23 mouse cellular contexts compared by ENCODE assay signal in genomic region chr14:104732036-104732435, GRCm38 (mm10).
DNase-seq lines count a peak whose midpoint lies in the region; ATAC-seq and TF ChIP-seq lines count a peak whose summit lies in the region.
"Had no signal": no experiment of that assay in that cellular context is flagged by ENCODE, and none has a peak within 500 bp of the region (broad histone marks: within the 10 kb centered on the region; RNA-seq: fewer than 3 reads in every experiment).

No protein-coding gene starts in this region.

- no peak overlapping the region for H3K4me2 ChIP-seq in forebrain, postnatal 0 days (ENCODE audit: low read depth)
- no peak overlapping the region for H3K4me2 ChIP-seq in forebrain, embryonic 14.5 days (ENCODE audit: low read length)
- no peak overlapping the region for H3K4me2 ChIP-seq in neural tube, embryonic 14.5 days (ENCODE audit: low read depth, low read length)
- no peak overlapping the region for H3K4me2 ChIP-seq in neural tube, embryonic 15.5 days
- no peak overlapping the region for H3K4me2 ChIP-seq in midbrain, embryonic 14.5 days (ENCODE audit: low read length)
- H3K4me2 ChIP-seq: forebrain, embryonic 13.5 days; hindbrain, embryonic 12.5 days; intestine, embryonic 15.5 days had no signal

- no peaks in the 10 kb centered on the region for H3K36me3 ChIP-seq in forebrain, postnatal 0 days (ENCODE audit: insufficient read depth)
- H3K36me3 ChIP-seq in forebrain, embryonic 14.5 days (ENCODE audit: control insufficient read depth, insufficient read depth, low read length) = no peaks in the 10 kb centered on the region
- no peaks in the 10 kb centered on the region for H3K36me3 ChIP-seq in neural tube, embryonic 14.5 days (ENCODE audit: control insufficient read depth, insufficient read depth, low read length)
- no peaks in the 10 kb centered on the region for H3K36me3 ChIP-seq in neural tube, embryonic 15.5 days
- H3K36me3 ChIP-seq in midbrain, embryonic 14.5 days (ENCODE audit: control insufficient read depth, insufficient read depth, low read length) = no peaks in the 10 kb centered on the region
- H3K36me3 ChIP-seq: embryonic facial prominence, embryonic 10.5 days; G1E; heart, embryonic 10.5 days; hindbrain, embryonic 12.5 days; intestine, embryonic 15.5 days had no signal

- no peak overlapping the region for H3K9ac ChIP-seq in forebrain, postnatal 0 days
- no peak overlapping the region for H3K9ac ChIP-seq in forebrain, embryonic 14.5 days (ENCODE audit: low read length)
- H3K9ac ChIP-seq in neural tube, embryonic 14.5 days (replicated peaks; ENCODE audit: low read depth, low read length) = no peak overlapping the region
- H3K9ac ChIP-seq in neural tube, embryonic 15.5 days (replicated peaks) = no peak overlapping the region
- H3K9ac ChIP-seq in midbrain, embryonic 14.5 days (replicated peaks; ENCODE audit: low read length) = no peak overlapping the region
- H3K9ac ChIP-seq: forebrain, embryonic 13.5 days; hindbrain, embryonic 12.5 days; intestine, embryonic 15.5 days had no signal

- peak; percentile 59; the same call in 1 of the 2 replicates for ATAC-seq in forebrain, postnatal 0 days
- no peak for ATAC-seq in forebrain, embryonic 14.5 days
- ATAC-seq in neural tube, embryonic 14.5 days (ENCODE audit: low read depth) = peak; percentile 4; the same call in 1 of the 2 replicates
- ATAC-seq in neural tube, embryonic 15.5 days (ENCODE audit: low FRiP score) = no peak; the same call in 1 of the 2 replicates
- no peak for ATAC-seq in midbrain, embryonic 14.5 days (ENCODE audit: low FRiP score, low TSS enrichment)
- ATAC-seq: CD4-positive, CD25-positive, alpha-beta regulatory T cell, adult 4 months; forebrain, embryonic 13.5 days; intestine, embryonic 15.5 days had no signal

- H3K9me3 ChIP-seq in forebrain, postnatal 0 days (ENCODE audit: low read length) = no peaks in the 10 kb centered on the region
- no peaks in the 10 kb centered on the region for H3K9me3 ChIP-seq in forebrain, embryonic 14.5 days (replicated peaks; ENCODE audit: control insufficient read depth, low read length)
- H3K9me3 ChIP-seq in neural tube, embryonic 14.5 days (ENCODE audit: control insufficient read depth, low read length) = no peaks in the 10 kb centered on the region
- H3K9me3 ChIP-seq in neural tube, embryonic 15.5 days (replicated peaks) = no peaks in the 10 kb centered on the region
- no peaks in the 10 kb centered on the region for H3K9me3 ChIP-seq in midbrain, embryonic 14.5 days (ENCODE audit: control insufficient read depth, low read length)
- H3K9me3 ChIP-seq: embryonic facial prominence, embryonic 10.5 days; forebrain, embryonic 13.5 days; heart, embryonic 10.5 days; hindbrain, embryonic 12.5 days; intestine, embryonic 15.5 days had no signal

- TF ChIP-seq CTCF in forebrain, postnatal 0 days (IDR thresholded peaks at IDR 0.05; ENCODE audit: low read depth) = no peak

- H3K4me3 ChIP-seq in forebrain, postnatal 0 days (ENCODE audit: low read depth, low read length) = no peak overlapping the region
- H3K4me3 ChIP-seq in forebrain, embryonic 14.5 days (ENCODE audit: low read depth, low read length) = no peak overlapping the region
- no peak overlapping the region for H3K4me3 ChIP-seq in neural tube, embryonic 14.5 days (ENCODE audit: low read depth, low read length)
- no peak overlapping the region for H3K4me3 ChIP-seq in neural tube, embryonic 15.5 days (replicated peaks)
- no peak overlapping the region for H3K4me3 ChIP-seq in midbrain, embryonic 14.5 days (replicated peaks; ENCODE audit: low read depth, low read length)
- H3K4me3 ChIP-seq: embryonic facial prominence, embryonic 10.5 days; forebrain, embryonic 13.5 days; heart, embryonic 10.5 days; hindbrain, embryonic 12.5 days; intestine, embryonic 15.5 days had no signal

- no peak overlapping the region for H3K27ac ChIP-seq in forebrain, postnatal 0 days (ENCODE audit: low read depth, low read length)
- no peak overlapping the region for H3K27ac ChIP-seq in forebrain, embryonic 14.5 days (ENCODE audit: low read depth, low read length)
- no peak overlapping the region for H3K27ac ChIP-seq in neural tube, embryonic 14.5 days (ENCODE audit: low read depth, low read length)
- H3K27ac ChIP-seq in neural tube, embryonic 15.5 days (replicated peaks) = no peak overlapping the region; the same call in 1 of the 2 replicates
- no peak overlapping the region for H3K27ac ChIP-seq in midbrain, embryonic 14.5 days (replicated peaks; ENCODE audit: low read depth, low read length)
- H3K27ac ChIP-seq: embryonic facial prominence, embryonic 10.5 days; forebrain, embryonic 13.5 days; heart, embryonic 10.5 days; hindbrain, embryonic 12.5 days; intestine, embryonic 15.5 days had no signal

- peak; percentile 9 to 77 for DNase-seq in adrenal gland, adult (ENCODE audit: inconsistent age in 2 of 2, low spot score in 1 of 2)
- DNase-seq in adrenal gland, postnatal 25 days = no peak
- no peak for DNase-seq in forebrain, postnatal 0 days
- no peak for DNase-seq in forebrain, embryonic 14.5 days (ENCODE audit: low spot score)
- DNase-seq in embryo, embryonic 11 days = peak; percentile 1
- DNase-seq in midbrain, embryonic 14.5 days = no peak
- DNase-seq: B cell, adult 2 months; cerebellum, adult 18-20 months; cerebellum, adult 9-11 months; gastrocnemius, postnatal 10 days; heart, adult 18-20 months; heart, postnatal 10 days; heart, postnatal 4 days; kidney, adult 18-20 months had no signal

- H3K4me1 ChIP-seq in forebrain, postnatal 0 days (ENCODE audit: insufficient read depth) = no peaks in the 10 kb centered on the region
- H3K4me1 ChIP-seq in forebrain, embryonic 14.5 days (ENCODE audit: control insufficient read depth, insufficient read depth, low read length) = no peaks in the 10 kb centered on the region
- 0 out of 2 replicates have a peak, but pooled peaks cover 4% of the 10 kb centered on the region for H3K4me1 ChIP-seq in neural tube, embryonic 14.5 days (ENCODE audit: control insufficient read depth, insufficient read depth, low read length)
- H3K4me1 ChIP-seq in neural tube, embryonic 15.5 days = peaks cover 4% of the 10 kb centered on the region; the same call in 1 of the 2 replicates
- H3K4me1 ChIP-seq in midbrain, embryonic 14.5 days (ENCODE audit: control insufficient read depth, insufficient read depth, low read length) = no peaks in the 10 kb centered on the region
- H3K4me1 ChIP-seq: forebrain, embryonic 13.5 days; heart, embryonic 10.5 days; hindbrain, embryonic 12.5 days; intestine, embryonic 15.5 days had no signal

- H3K27me3 ChIP-seq in forebrain, postnatal 0 days (ENCODE audit: insufficient read depth, low read length) = no peaks in the 10 kb centered on the region
- H3K27me3 ChIP-seq in forebrain, embryonic 14.5 days (replicated peaks; ENCODE audit: control insufficient read depth, insufficient read depth, low read length) = no peaks in the 10 kb centered on the region
- no peaks in the 10 kb centered on the region for H3K27me3 ChIP-seq in neural tube, embryonic 14.5 days (ENCODE audit: control insufficient read depth, insufficient read depth, low read length)
- no peaks in the 10 kb centered on the region for H3K27me3 ChIP-seq in neural tube, embryonic 15.5 days (replicated peaks)
- no peaks in the 10 kb centered on the region for H3K27me3 ChIP-seq in midbrain, embryonic 14.5 days (ENCODE audit: control insufficient read depth, insufficient read depth, low read length)
- H3K27me3 ChIP-seq: forebrain, embryonic 13.5 days; hindbrain, embryonic 12.5 days; intestine, embryonic 15.5 days had no signal

- WGBS in forebrain, postnatal 0 days = 16% methylated on average over 1 of the region's 1 CpGs
- WGBS in forebrain, embryonic 14.5 days = 6% methylated on average over 1 of the region's 1 CpGs
- WGBS in neural tube, embryonic 14.5 days = 6% methylated on average over 1 of the region's 1 CpGs
- WGBS in neural tube, embryonic 15.5 days = 6% methylated on average over 1 of the region's 1 CpGs
- 14% methylated on average over 1 of the region's 1 CpGs for WGBS in midbrain, embryonic 14.5 days

Comparison
In these comparisons a context has a peak if more than half of its experiments do, and no peak if none do; other contexts are left out.
1. DNase-seq: peak in adrenal gland, adult (2 of 2) and embryo, embryonic 11 days (single experiment); none in adrenal gland, postnatal 25 days (single experiment), forebrain, postnatal 0 days (single experiment), forebrain, embryonic 14.5 days (single experiment) and midbrain, embryonic 14.5 days (single experiment).
2. ATAC-seq: peak in forebrain, postnatal 0 days (single experiment) and neural tube, embryonic 14.5 days (single experiment); none in forebrain, embryonic 14.5 days (single experiment), neural tube, embryonic 15.5 days (single experiment) and midbrain, embryonic 14.5 days (single experiment).